Mouse (Mus musculus) heart, adult 2 months (tissue): ENCODE measurements around the gene Thbd.

Experiments used
- CTCF ChIP-seq: fragments of 200-600 bp; IDR thresholded peaks from 2 replicates; pipeline ENCODE4 v1.8.1; 2022; ENCODE audit warnings: antibody characterized with exemption, mild to moderate bottlenecking, moderate library complexity
- EP300 ChIP-seq: fragments of 200-500 bp; IDR thresholded peaks from 2 replicates; pipeline ENCODE4 v1.6.1; 2011; ENCODE audit warnings: low read depth, low read length, control low read depth; ENCODE audit not compliant: insufficient read depth
- POLR2A ChIP-seq: fragments of 200-500 bp; IDR thresholded peaks from 2 replicates; pipeline ENCODE4 v1.6.1; 2011; ENCODE audit warnings: mild to moderate bottlenecking, low read depth, low read length, control low read depth; ENCODE audit not compliant: insufficient read depth

DNA sequence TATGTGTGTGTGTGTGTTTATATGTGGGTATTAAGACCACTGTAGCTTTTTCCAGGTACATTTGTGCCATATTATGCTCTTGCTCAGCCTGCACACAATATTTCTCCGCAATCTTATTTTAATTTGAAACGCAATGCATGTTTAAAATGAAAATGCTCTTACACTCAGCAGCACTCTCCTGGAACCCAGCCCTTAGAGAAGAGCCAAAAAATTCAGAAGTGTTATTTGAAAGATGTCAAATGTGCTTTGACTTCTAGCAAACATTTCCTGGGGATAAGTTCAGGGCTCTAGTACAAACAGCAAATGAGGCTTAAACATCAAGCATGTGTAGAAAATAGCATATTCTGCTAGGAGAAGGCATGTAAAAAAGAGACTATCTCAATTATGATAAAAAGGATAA is 11.8 kb upstream of the Thbd start:
- no peak for TF ChIP-seq CTCF
- no peak for TF ChIP-seq POLR2A
- no peak for TF ChIP-seq EP300
